Mouse (Mus musculus): ENCODE measurements around the gene Dlg2.

GRCm38 (mm10) chr7:91934881-91935597 is 1458.6 kb downstream of the Dlg2 start:
- TF ChIP-seq CTCF (IDR thresholded peaks at IDR 0.05; ENCODE audit: low read depth, low read length) (no peak), EP300 (IDR thresholded peaks at IDR 0.05; ENCODE audit: insufficient read depth, low read depth, low read length) (no peak)

All from ES-Bruce4 (cell line).